Mouse (Mus musculus) C2C12 (cell line): ENCODE results near the gene Tmem159. TPM values are rescaled to one million over a fixed set of nuclear protein-coding genes. Genes with fewer than 3 reads are reported as not detected.

Experiments
- H3K27me3 ChIP-seq: one replicate; pipeline ENCODE4 v1.6.1; 2011; ENCODE audit not compliant: control insufficient read depth, insufficient read depth, insufficient read length
- H3K36me3 ChIP-seq: one replicate; pipeline ENCODE4 v1.6.1; 2011; ENCODE audit not compliant: control insufficient read depth, insufficient read depth
- H3K4me3 ChIP-seq: one replicate; pipeline ENCODE4 v1.5.1; 2011; ENCODE audit warnings: mild to moderate bottlenecking, control low read depth; ENCODE audit not compliant: poor library complexity, insufficient read depth, severe bottlenecking
- H3K79me2 ChIP-seq: one replicate; pipeline ENCODE4 v1.6.1; 2011; ENCODE audit not compliant: control insufficient read depth, insufficient read depth
- H3K79me3 ChIP-seq: one replicate; pipeline ENCODE4 v1.6.1; 2011; ENCODE audit warnings: low read depth, control low read depth
- H3ac ChIP-seq: one replicate; pipeline ENCODE3; 2011; ENCODE audit warnings: low read depth; ENCODE audit not compliant: control insufficient read depth, insufficient read length
- CEBPB ChIP-seq: IDR thresholded peaks from one replicate; pipeline ENCODE4 v1.6.1; 2011; ENCODE audit warnings: low read depth, mild to moderate bottlenecking, control low read depth, moderate library complexity
- CTCF ChIP-seq: IDR thresholded peaks from one replicate; pipeline ENCODE4 v1.5.1; 2011; ENCODE audit not compliant: control insufficient read depth, insufficient read depth, insufficient read length
- FOSL1 ChIP-seq: IDR thresholded peaks from one replicate; pipeline ENCODE4 v1.8.0; 2011; ENCODE audit warnings: mild to moderate bottlenecking, low read length; ENCODE audit not compliant: poor library complexity, insufficient read depth, severe bottlenecking
- MAX ChIP-seq: IDR thresholded peaks from one replicate; pipeline ENCODE4 v1.6.1; 2011; ENCODE audit warnings: mild to moderate bottlenecking, control low read depth
- MYOD1 ChIP-seq: IDR thresholded peaks from one replicate; pipeline ENCODE4 v1.6.1; 2011; ENCODE audit warnings: low read depth; ENCODE audit not compliant: control insufficient read depth, insufficient read length
- MYOG ChIP-seq: IDR thresholded peaks from one replicate; pipeline ENCODE4 v1.6.1; 2011; ENCODE audit not compliant: control insufficient read depth, insufficient read length; ENCODE audit errors: extremely low read depth
- USF1 ChIP-seq: IDR thresholded peaks from one replicate; pipeline ENCODE4 v1.6.1; 2011; ENCODE audit warnings: low read depth, mild to moderate bottlenecking, control low read depth, moderate library complexity
- polyA plus RNA-seq: library from polyadenylated mRNA; unstranded; fragments of >200 nt; fragmentation: generic; extraction: Trizol; gene quantifications from one replicate; pipeline ENCODE4 v1.2.1, GENCODE M21; 2012; ENCODE audit warnings: missing spikeins

Tmem159 gene
- polyA plus RNA-seq, 1 experiment: 6.0 TPM

DNA sequence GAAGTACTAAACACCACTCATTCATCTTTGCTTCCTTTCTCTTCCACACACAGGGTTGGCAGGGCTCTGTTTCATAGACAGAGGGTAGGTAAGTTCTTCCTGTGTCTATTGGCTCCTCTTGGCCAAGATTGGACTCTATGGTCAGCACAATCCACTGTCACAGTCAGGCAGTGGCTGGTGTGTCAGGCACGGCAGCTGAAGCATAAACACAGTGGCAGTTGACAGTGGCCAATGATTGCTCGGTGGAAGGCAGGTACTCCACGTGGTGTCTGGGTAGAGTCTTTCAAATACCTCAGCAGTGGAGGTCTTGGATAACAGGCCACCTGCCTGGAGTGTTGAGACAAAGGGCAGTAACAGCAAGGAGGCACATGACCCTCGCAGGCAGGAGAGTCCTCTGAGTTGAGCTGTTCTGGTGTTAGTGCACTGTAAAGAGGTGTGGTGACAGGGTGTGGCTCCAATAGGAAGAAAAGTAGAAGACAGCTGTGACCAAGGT is 56.0 kb downstream of the Tmem159 start:
- Histone ChIP-seq H3ac (no peak overlapping the region), H3K4me3 (no peak overlapping the region), H3K36me3 (no peaks in the 10 kb centered on the region), H3K27me3 (no peaks in the 10 kb centered on the region), H3K79me3 (no peaks in the 10 kb centered on the region), H3K79me2 (no peaks in the 10 kb centered on the region)
- TF ChIP-seq MYOD1 (no peak), USF1 (no peak), MAX (no peak), CTCF (no peak)

DNA sequence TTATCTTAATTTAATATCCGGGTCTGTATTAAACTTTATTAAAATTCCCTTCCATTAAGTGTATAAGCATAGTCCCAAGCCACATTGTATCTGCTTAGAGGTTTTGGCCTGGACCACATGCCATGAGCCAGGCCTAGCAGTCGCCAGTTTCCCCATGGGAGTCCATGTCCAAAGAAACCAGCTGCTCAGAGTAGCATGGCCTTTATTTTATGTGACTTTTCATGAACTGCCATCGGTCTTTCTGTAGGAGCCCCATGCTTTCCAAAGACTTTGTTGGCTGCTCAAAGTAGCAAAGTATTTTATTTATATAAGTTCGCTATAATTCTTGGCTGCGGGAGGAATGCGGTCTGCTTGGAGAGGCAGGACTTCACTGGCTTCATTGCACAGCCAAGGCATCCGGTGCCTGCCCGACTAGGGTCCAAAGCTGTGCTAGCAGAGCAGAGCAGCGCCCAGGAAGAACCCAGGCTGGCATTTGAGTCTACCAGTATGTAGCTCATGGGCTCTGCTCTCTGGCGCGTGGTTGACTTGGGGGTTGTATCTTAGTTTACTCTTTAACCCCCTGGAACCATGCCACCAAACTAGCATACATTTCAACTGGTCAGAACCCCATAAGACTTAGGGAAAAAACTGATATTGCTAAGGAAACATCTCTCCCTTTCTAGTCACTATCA is 61.6 kb downstream of the Tmem159 start:
- no peaks in the 10 kb centered on the region for H3K79me2 ChIP-seq
- no peak overlapping the region for H3ac ChIP-seq
- TF ChIP-seq MAX (no peak), USF1 (no peak), CTCF (no peak), CEBPB (no peak), MYOD1 (no peak), MYOG (no peak), FOSL1 (no peak)

More for the DNA sequence above, 61.6 kb downstream of the Tmem159 start:
- H3K27me3 ChIP-seq: no peaks in the 10 kb centered on the region
- no peak overlapping the region for H3K4me3 ChIP-seq
- H3K36me3 ChIP-seq: no peaks in the 10 kb centered on the region
- H3K79me3 ChIP-seq: no peaks in the 10 kb centered on the region

Other genes starting within 250 kb of the Tmem159 start
- 2.2 TPM for gene Lyrm1, start 206.5 kb upstream of the Tmem159 start, polyA plus RNA-seq
- 4.9 TPM for gene Dcun1d3, start 206.1 kb upstream of the Tmem159 start, polyA plus RNA-seq
- not detected for gene Dnah3, start 7.1 kb upstream of the Tmem159 start, polyA plus RNA-seq
- gene Zp2, start 42.9 kb downstream of the Tmem159 start, polyA plus RNA-seq: not detected
- gene Anks4b, start 71.5 kb downstream of the Tmem159 start, polyA plus RNA-seq: not detected
- gene Crym, start 99.8 kb downstream of the Tmem159 start, polyA plus RNA-seq: not detected
- gene Abca14, start 101.6 kb downstream of the Tmem159 start, polyA plus RNA-seq: not detected
- gene Abca15, start 226.3 kb downstream of the Tmem159 start, polyA plus RNA-seq: not detected